Mouse (Mus musculus): ENCODE data around the gene Olfr891. TPM values are rescaled to one million over a fixed set of nuclear protein-coding genes. Genes with fewer than 3 reads are reported as not detected.
"Not testable (repeated sequence)": the region's sequence is repeated elsewhere in the genome, so short reads cannot be mapped to it uniquely, and the experiment has no call there.

The Olfr891 gene
- not detected for total RNA-seq (2021)
- long read RNA-seq, experiment 1 = 0 reads
- long read RNA-seq, experiment 2 = 0 reads

GRCm38 (mm10) chr9:38180721-38181120, at the start of gene Olfr891:
Olfr891 (minus strand) TSS chr9:38180821.
- DNase-seq = no peak

GRCm38 (mm10) chr9:38217755-38218154, 37.1 kb upstream of the Olfr891 start, which contains the start of gene Olfr894:
Olfr894 (plus strand) TSS chr9:38218055.
- no peak for DNase-seq

GRCm38 (mm10) chr9:38208065-38208464, 27.4 kb upstream of the Olfr891 start, which contains the start of gene Olfr893:
Olfr893 (plus strand) TSS chr9:38208365.
- DNase-seq = no peak

DNA sequence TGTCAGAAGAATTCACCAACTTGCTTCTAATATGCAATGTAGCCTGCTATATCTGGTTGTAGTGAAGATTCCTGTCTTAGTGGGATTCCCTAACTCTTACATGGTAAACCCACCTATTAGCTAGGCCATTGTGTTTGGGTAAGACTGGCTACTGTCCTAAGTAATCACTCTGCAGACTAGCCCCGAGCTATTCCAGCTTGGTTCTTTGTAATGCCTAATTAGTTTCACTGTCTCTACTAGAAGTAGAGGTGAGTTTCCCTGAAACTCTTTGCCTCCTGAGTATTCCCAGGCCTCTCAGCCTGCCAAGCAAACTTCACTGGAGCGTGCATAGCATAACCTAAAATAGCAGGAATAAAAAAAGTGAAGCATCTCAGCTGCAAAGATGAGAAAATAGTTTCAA, 12.3 kb downstream of the Olfr891 start:
- DNase-seq = not testable (repeated sequence)

DNA sequence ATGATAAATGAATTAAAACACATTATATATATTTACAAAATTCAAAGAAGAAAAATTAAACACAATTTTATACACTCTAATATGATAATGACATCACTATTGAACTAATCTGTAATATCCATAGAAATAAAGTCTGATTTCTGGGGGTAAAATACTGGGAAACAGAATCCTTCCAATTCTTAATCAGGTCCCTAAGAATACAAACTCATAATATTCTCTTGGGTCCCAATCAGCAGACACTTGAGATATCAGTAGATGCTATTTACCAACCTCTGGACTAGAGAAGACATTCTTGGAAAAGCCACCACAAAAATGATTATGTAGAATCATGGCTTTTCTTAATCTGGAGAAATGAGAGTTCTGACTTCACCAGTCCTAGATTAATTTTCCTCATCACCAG, 38.4 kb downstream of the Olfr891 start, which contains the start of gene Olfr890:
Gene Olfr890 (plus strand): TSS at position 301 of the 400 bp plus-strand sequence.
- DNase-seq = no peak

Other genes with a start within 250 kb of the Olfr891 start
- not detected for gene Olfr881, start 189.0 kb downstream of the Olfr891 start, total RNA-seq (2021)
- not detected for gene Olfr883, start 155.0 kb downstream of the Olfr891 start, total RNA-seq (2021)
- gene Olfr884, start 134.3 kb downstream of the Olfr891 start, total RNA-seq (2021) = not detected
- gene Olfr885, start 119.5 kb downstream of the Olfr891 start, total RNA-seq (2021) = not detected
- not detected for gene Olfr887, start 96.7 kb downstream of the Olfr891 start, total RNA-seq (2021)
- not detected for gene Olfr888, start 72.7 kb downstream of the Olfr891 start, total RNA-seq (2021)
- not detected for gene Olfr889, start 65.6 kb downstream of the Olfr891 start, total RNA-seq (2021)
- gene Olfr890, start 38.3 kb downstream of the Olfr891 start, total RNA-seq (2021) = not detected
- not detected for gene Olfr893, start 27.5 kb upstream of the Olfr891 start, total RNA-seq (2021)
- gene Olfr894, start 37.2 kb upstream of the Olfr891 start, total RNA-seq (2021) = not detected
- not detected for gene Olfr143, start 72.0 kb upstream of the Olfr891 start, total RNA-seq (2021)
- not detected for gene Olfr895, start 87.0 kb upstream of the Olfr891 start, total RNA-seq (2021)
- gene Olfr896-ps1, start 110.3 kb upstream of the Olfr891 start, total RNA-seq (2021) = not detected
- gene Olfr25, start 148.2 kb upstream of the Olfr891 start, total RNA-seq (2021) = not detected
- not detected for gene Olfr898, start 167.6 kb upstream of the Olfr891 start, total RNA-seq (2021)
- gene Olfr250, start 186.1 kb upstream of the Olfr891 start, total RNA-seq (2021) = not detected
- gene Olfr251, start 196.3 kb upstream of the Olfr891 start, total RNA-seq (2021) = not detected
- gene Olfr147, start 220.9 kb upstream of the Olfr891 start, total RNA-seq (2021) = not detected
- gene Olfr901, start 248.6 kb upstream of the Olfr891 start, total RNA-seq (2021) = not detected

Measured in gastrocnemius, postnatal 25 days (tissue).